Mouse (Mus musculus) lung, embryonic 16.5 days (tissue): ENCODE results near the gene Gm8720. TPM values are rescaled to one million over a fixed set of nuclear protein-coding genes. Genes with fewer than 3 reads are reported as not detected.
"Not testable (repeated sequence)": the region's sequence is repeated elsewhere in the genome, so short reads cannot be mapped to it uniquely, and the experiment has no call there.

ENCODE experiments used
- ATAC-seq: fragments of 200-750 bp; cut with Nextera tagmentation; 2 replicates; pipeline ENCODE4 v1.8.0; 2017; ENCODE audit warnings: low read depth, mild to moderate bottlenecking, moderate library complexity
- H3K27ac ChIP-seq: fragments of 300-500 bp; sonication (generic); 2 replicates; pipeline ENCODE4 v1.5.1; 2014; ENCODE audit warnings: mild to moderate bottlenecking, control low read depth, low read length
- H3K27me3 ChIP-seq: fragments of 300-500 bp; sonication (generic); 2 replicates; pipeline ENCODE4 v1.6.1; 2014; ENCODE audit warnings: low read depth, low read length, mixed read lengths; ENCODE audit not compliant: control insufficient read depth, insufficient read depth
- H3K36me3 ChIP-seq: fragments of 300-500 bp; sonication (generic); 2 replicates; pipeline ENCODE4 v1.6.1; 2014; ENCODE audit warnings: low read length; ENCODE audit not compliant: control insufficient read depth, insufficient read depth
- H3K4me1 ChIP-seq: fragments of 300-500 bp; sonication (generic); replicated peaks from 2 replicates; pipeline ENCODE4 v1.6.1; 2014; ENCODE audit warnings: low read length, mixed read lengths; ENCODE audit not compliant: control insufficient read depth, insufficient read depth
- H3K4me2 ChIP-seq: fragments of 300-500 bp; sonication (generic); 2 replicates; pipeline ENCODE4 v1.6.1; 2014; ENCODE audit warnings: low read depth, low read length, control low read depth
- H3K4me3 ChIP-seq: fragments of 300-500 bp; sonication (generic); 2 replicates; pipeline ENCODE4 v1.5.1; 2014; ENCODE audit warnings: mild to moderate bottlenecking, low read length, control low read depth
- H3K9ac ChIP-seq: fragments of 300-500 bp; sonication (generic); 2 replicates; pipeline ENCODE4 v1.6.1; 2014; ENCODE audit warnings: low read length, control low read depth
- H3K9me3 ChIP-seq: fragments of 300-500 bp; sonication (generic); 2 replicates; pipeline ENCODE4 v1.6.1; 2016; ENCODE audit warnings: low read length; ENCODE audit not compliant: control insufficient read depth
- WGBS: fragments of 180-500 bp; shearing (Covaris S2); extraction: QIAGEN DNeasy Blood & Tissue Kit; methylation state at CpG from one replicate; pipeline ENCODE4 v1.1.7; 2014; 5-methylcytosine and 5-hydroxymethylcytosine counted together
- polyA plus RNA-seq: library from polyadenylated mRNA; unstranded; fragments of >200 nt; fragmentation: Nextera tagmentation; extraction: Ambion mirVana; gene quantifications from 2 replicates; pipeline ENCODE4 v1.2.1, GENCODE M21; 2015

Gm8720 gene
- polyA plus RNA-seq = not detected in 2 replicates

GRCm38 (mm10) chr7:23067356-23067755 lies at the start of gene Gm8720:
Gm8720 (minus strand) TSS chr7:23067456.
- not testable (repeated sequence) for H3K4me3 ChIP-seq, H3K4me2 ChIP-seq, H3K9me3 ChIP-seq, ATAC-seq, H3K27ac ChIP-seq, H3K27me3 ChIP-seq, H3K36me3 ChIP-seq, H3K4me1 ChIP-seq, H3K9ac ChIP-seq
- WGBS = no CpG with 5 or more reads among the region's 1 CpGs

GRCm38 (mm10) chr7:23055240-23055639 lies 12.0 kb downstream of the Gm8720 start, which contains the start of gene Vmn1r163:
Vmn1r163 (plus strand) TSS chr7:23055540.
- H3K9me3 ChIP-seq, H3K4me2 ChIP-seq, ATAC-seq, H3K36me3 ChIP-seq, H3K27ac ChIP-seq, H3K9ac ChIP-seq, H3K4me1 ChIP-seq, H3K4me3 ChIP-seq, H3K27me3 ChIP-seq: not testable (repeated sequence)
- WGBS = no CpG with 5 or more reads among the region's 1 CpGs

- H3K4me2 ChIP-seq, H3K27me3 ChIP-seq, H3K9me3 ChIP-seq, H3K4me1 ChIP-seq, H3K27ac ChIP-seq, H3K9ac ChIP-seq, H3K4me3 ChIP-seq, ATAC-seq, H3K36me3 ChIP-seq: not testable (repeated sequence)
- no CpG with 5 or more reads among the region's 3 CpGs for WGBS
These were observed 47.4 kb downstream of the Gm8720 start, which contains the start of gene Gm4216 for GRCm38 (mm10) chr7:23019823-23020222. Gm4216 (minus strand) TSS chr7:23019923.

Other genes starting within 250 kb of the Gm8720 start
- gene Vmn1r159, start 223.9 kb downstream of the Gm8720 start, polyA plus RNA-seq = not detected in 2 replicates
- not detected in 2 replicates for gene Vmn1r160, start 196.2 kb downstream of the Gm8720 start, polyA plus RNA-seq
- not detected in 2 replicates for gene Gm4214, start 82.8 kb downstream of the Gm8720 start, polyA plus RNA-seq
- gene Gm4216, start 47.5 kb downstream of the Gm8720 start, polyA plus RNA-seq = not detected in 2 replicates
- not detected in 2 replicates for gene Vmn1r163, start 11.9 kb downstream of the Gm8720 start, polyA plus RNA-seq
- gene Gm10662, start 77.0 kb upstream of the Gm8720 start, polyA plus RNA-seq = not detected in 2 replicates
- gene Vmn1r165, start 149.9 kb upstream of the Gm8720 start, polyA plus RNA-seq = not detected in 2 replicates
- not detected in 2 replicates for gene Vmn1r166, start 184.2 kb upstream of the Gm8720 start, polyA plus RNA-seq
- gene Gm6902, start 211.4 kb upstream of the Gm8720 start, polyA plus RNA-seq = not detected in 2 replicates
- not detected in 2 replicates for gene Nlrp4e, start 233.7 kb upstream of the Gm8720 start, polyA plus RNA-seq